Mouse (Mus musculus): ENCODE measurements at regions not wholly inside any gene's neighbourhood (a gene's known extent, or its start where the extent isn't known, plus 50 kb on each side); places are given as distances from the start of the nearest gene placed in this dataset.

GRCm38 (mm10) chr10:17470880-17471279 lies 252.1 kb upstream of the Cited2 start:
- 85% methylated on average over 4 of the region's 4 CpGs for WGBS

GRCm38 (mm10) chr10:17472536-17472935 lies 250.5 kb upstream of the Cited2 start:
- Histone ChIP-seq H3K27me3 (ENCODE audit: control insufficient read depth, insufficient read depth, low read length) (no peaks in the 10 kb centered on the region), H3K9ac (ENCODE audit: low read depth, low read length, severe bottlenecking) (no peak overlapping the region), H3K36me3 (ENCODE audit: control insufficient read depth, insufficient read depth, low read length) (no peaks in the 10 kb centered on the region), H3K4me2 (replicated peaks; ENCODE audit: low read depth, low read length, severe bottlenecking) (no peak overlapping the region), H3K9me3 (ENCODE audit: control insufficient read depth, low read length) (no peaks in the 10 kb centered on the region), H3K4me1 (ENCODE audit: control insufficient read depth, insufficient read depth, low read length) (no peaks in the 10 kb centered on the region), H3K27ac (replicated peaks; ENCODE audit: low read depth, low read length) (no peak overlapping the region), H3K4me3 (replicated peaks; ENCODE audit: low read length) (no peak overlapping the region)
- TF ChIP-seq POLR2A (IDR thresholded peaks at IDR 0.05; ENCODE audit: borderline replicate concordance, extremely low read depth, insufficient read depth, insufficient read length), result no peak
- no peak for ATAC-seq (ENCODE audit: low FRiP score, low read depth)
- WGBS, result 45% methylated on average over 5 of the region's 5 CpGs
- no peak for DNase-seq (ENCODE audit: low spot score)

More at GRCm38 (mm10) chr10:17470880-17471279, 252.1 kb upstream of the Cited2 start:
- Histone ChIP-seq H3K4me3 (replicated peaks; ENCODE audit: low read length) (no peak overlapping the region), H3K9ac (ENCODE audit: low read depth, low read length, severe bottlenecking) (no peak overlapping the region), H3K9me3 (ENCODE audit: control insufficient read depth, low read length) (no peaks in the 10 kb centered on the region), H3K27ac (replicated peaks; ENCODE audit: low read depth, low read length) (no peak overlapping the region), H3K4me1 (ENCODE audit: control insufficient read depth, insufficient read depth, low read length) (no peaks in the 10 kb centered on the region), H3K36me3 (ENCODE audit: control insufficient read depth, insufficient read depth, low read length) (no peaks in the 10 kb centered on the region), H3K4me2 (replicated peaks; ENCODE audit: low read depth, low read length, severe bottlenecking) (no peak overlapping the region), H3K27me3 (ENCODE audit: control insufficient read depth, insufficient read depth, low read length) (no peaks in the 10 kb centered on the region)
- TF ChIP-seq POLR2A (IDR thresholded peaks at IDR 0.05; ENCODE audit: borderline replicate concordance, extremely low read depth, insufficient read depth, insufficient read length), result no peak
- no peak for DNase-seq (ENCODE audit: low spot score)
- no peak for ATAC-seq (ENCODE audit: low FRiP score, low read depth)

- Histone ChIP-seq H3K4me1 (ENCODE audit: control insufficient read depth, insufficient read depth, low read length) (peaks cover 4% of the 10 kb centered on the region; the same call in 1 of the 2 replicates), H3K27ac (replicated peaks; ENCODE audit: low read depth, low read length) (no peak overlapping the region), H3K4me2 (replicated peaks; ENCODE audit: low read depth, low read length, severe bottlenecking) (no peak overlapping the region), H3K36me3 (ENCODE audit: control insufficient read depth, insufficient read depth, low read length) (no peaks in the 10 kb centered on the region), H3K9me3 (ENCODE audit: control insufficient read depth, low read length) (no peaks in the 10 kb centered on the region), H3K4me3 (replicated peaks; ENCODE audit: low read length) (no peak overlapping the region), H3K9ac (ENCODE audit: low read depth, low read length, severe bottlenecking) (no peak overlapping the region), H3K27me3 (ENCODE audit: control insufficient read depth, insufficient read depth, low read length) (no peaks in the 10 kb centered on the region)
- 88% methylated on average over 3 of the region's 3 CpGs for WGBS
- no peak for TF ChIP-seq POLR2A (IDR thresholded peaks at IDR 0.05; ENCODE audit: borderline replicate concordance, extremely low read depth, insufficient read depth, insufficient read length)
- ATAC-seq (ENCODE audit: low FRiP score, low read depth) (no peak), DNase-seq (ENCODE audit: low spot score) (peak; percentile 2)
Observed at GRCm38 (mm10) chr10:17475976-17476375, 247.0 kb upstream of the Cited2 start.

- Histone ChIP-seq H3K4me3 (replicated peaks; ENCODE audit: low read length) (no peak overlapping the region), H3K4me1 (ENCODE audit: control insufficient read depth, insufficient read depth, low read length) (peaks cover 4% of the 10 kb centered on the region; the same call in 1 of the 2 replicates), H3K9ac (ENCODE audit: low read depth, low read length, severe bottlenecking) (no peak overlapping the region), H3K4me2 (replicated peaks; ENCODE audit: low read depth, low read length, severe bottlenecking) (no peak overlapping the region), H3K27ac (replicated peaks; ENCODE audit: low read depth, low read length) (no peak overlapping the region), H3K27me3 (ENCODE audit: control insufficient read depth, insufficient read depth, low read length) (no peaks in the 10 kb centered on the region), H3K36me3 (ENCODE audit: control insufficient read depth, insufficient read depth, low read length) (no peaks in the 10 kb centered on the region), H3K9me3 (ENCODE audit: control insufficient read depth, low read length) (no peaks in the 10 kb centered on the region)
- TF ChIP-seq POLR2A (IDR thresholded peaks at IDR 0.05; ENCODE audit: borderline replicate concordance, extremely low read depth, insufficient read depth, insufficient read length), result no peak
- DNase-seq (ENCODE audit: low spot score), result peak; percentile 2
- no peak for ATAC-seq (ENCODE audit: low FRiP score, low read depth)
- 82% methylated on average over 6 of the region's 6 CpGs for WGBS
Observed at GRCm38 (mm10) chr10:17476720-17477119, 246.3 kb upstream of the Cited2 start.

GRCm38 (mm10) chr10:17478761-17479632 lies 244.0 kb upstream of the Cited2 start:
- DNase-seq (ENCODE audit: low spot score), result peak; percentile 9

More at GRCm38 (mm10) chr10:17478761-17479632, 244.0 kb upstream of the Cited2 start:
- Histone ChIP-seq H3K4me3 (replicated peaks; ENCODE audit: low read length) (no peak overlapping the region), H3K27me3 (ENCODE audit: control insufficient read depth, insufficient read depth, low read length) (no peaks in the 10 kb centered on the region), H3K9ac (ENCODE audit: low read depth, low read length, severe bottlenecking) (no peak overlapping the region), H3K9me3 (ENCODE audit: control insufficient read depth, low read length) (no peaks in the 10 kb centered on the region), H3K27ac (replicated peaks; ENCODE audit: low read depth, low read length) (no peak overlapping the region), H3K36me3 (ENCODE audit: control insufficient read depth, insufficient read depth, low read length) (no peaks in the 10 kb centered on the region), H3K4me2 (replicated peaks; ENCODE audit: low read depth, low read length, severe bottlenecking) (peak overlapping the region; percentile 7; the same call in 1 of the 2 replicates), H3K4me1 (ENCODE audit: control insufficient read depth, insufficient read depth, low read length) (peaks cover 4% of the 10 kb centered on the region; the same call in 1 of the 2 replicates)
- no peak for TF ChIP-seq POLR2A (IDR thresholded peaks at IDR 0.05; ENCODE audit: borderline replicate concordance, extremely low read depth, insufficient read depth, insufficient read length)
- peak; percentile 63 for ATAC-seq (ENCODE audit: low FRiP score, low read depth)
- WGBS, result 26% methylated on average over 8 of the region's 8 CpGs

Measured in limb, embryonic 14.5 days (tissue).